Mouse (Mus musculus) liver, postnatal 0 days (tissue): Measurements from ENCODE around the gene Hes6. TPM values are rescaled to one million over a fixed set of nuclear protein-coding genes. Genes with fewer than 3 reads are reported as not detected.

Source experiments
- ATAC-seq: fragments of 200-750 bp; cut with Nextera tagmentation; 2 replicates; pipeline ENCODE4 v1.8.0; 2017; ENCODE audit warnings: mild to moderate bottlenecking, moderate library complexity
- DNase-seq: peaks from one replicate; pipeline ENCODE4 v3.0.0-alpha.2; 2016
- H3K27ac ChIP-seq: fragments of 300-500 bp; sonication (generic); 2 replicates; pipeline ENCODE4 v1.5.1; 2014; ENCODE audit warnings: antibody characterized with exemption, moderate library complexity, mild to moderate bottlenecking, low read depth
- H3K27me3 ChIP-seq: fragments of 300-500 bp; sonication (generic); 2 replicates; pipeline ENCODE4 v1.6.1; 2014; ENCODE audit warnings: low read length, control low read depth, mixed read lengths; ENCODE audit not compliant: insufficient read depth
- H3K36me3 ChIP-seq: fragments of 300-500 bp; sonication (generic); replicated peaks from 2 replicates; pipeline ENCODE4 v1.6.1; 2014; ENCODE audit warnings: mild to moderate bottlenecking, control low read depth, low read length, moderate library complexity, mixed read lengths; ENCODE audit not compliant: insufficient read depth
- H3K4me1 ChIP-seq: fragments of 300-500 bp; sonication (generic); 2 replicates; pipeline ENCODE4 v1.6.1; 2014; ENCODE audit warnings: antibody characterized with exemption, mild to moderate bottlenecking, control low read depth; ENCODE audit not compliant: insufficient read depth
- H3K4me2 ChIP-seq: fragments of 300-500 bp; sonication (generic); 2 replicates; pipeline ENCODE4 v1.6.1; 2014; ENCODE audit warnings: low read depth, mild to moderate bottlenecking, low read length, moderate library complexity, mixed read lengths
- H3K4me3 ChIP-seq: fragments of 300-500 bp; sonication (generic); 2 replicates; pipeline ENCODE4 v1.5.1; 2014; ENCODE audit warnings: low read depth, low read length
- H3K9ac ChIP-seq: fragments of 300-500 bp; sonication (generic); replicated peaks from 2 replicates; pipeline ENCODE4 v1.6.1; 2014; ENCODE audit warnings: mild to moderate bottlenecking, moderate library complexity
- H3K9me3 ChIP-seq: fragments of 300-500 bp; sonication (generic); 2 replicates; pipeline ENCODE4 v1.6.1; 2016; ENCODE audit warnings: mild to moderate bottlenecking, control low read depth, low read length, mixed read lengths
- CTCF ChIP-seq: sonication (generic); IDR thresholded peaks from 2 replicates; pipeline ENCODE4 v1.5.1; 2016; ENCODE audit warnings: antibody characterized with exemption, low read depth
- EP300 ChIP-seq: IDR thresholded peaks from 2 replicates; pipeline ENCODE4 v1.6.1; 2016; ENCODE audit warnings: antibody characterized with exemption, low read depth, mild to moderate bottlenecking
- WGBS: fragments of 180-500 bp; shearing (Covaris S2); extraction: QIAGEN DNeasy Blood & Tissue Kit; methylation state at CpG from one replicate; pipeline ENCODE4 v1.1.7; 2014; ENCODE audit not compliant: insufficient replicate concordance; 5-methylcytosine and 5-hydroxymethylcytosine counted together
- polyA plus RNA-seq: library from polyadenylated mRNA; unstranded; fragments of >200 nt; fragmentation: Nextera tagmentation; extraction: Ambion mirVana; gene quantifications from 2 replicates; pipeline ENCODE4 v1.2.1, GENCODE M21; 2015

Hes6 gene
- polyA plus RNA-seq, 1 experiment from 2014 or later = 35.0 TPM

GRCm38 (mm10) chr1:91458223-91458861 lies 44.5 kb upstream of the Hes6 start:
- TF ChIP-seq EP300 (no peak), CTCF (peak; percentile 19; the same call in 1 of the 2 replicates)
- H3K9me3 ChIP-seq = no peaks in the 10 kb centered on the region
- WGBS = 22% methylated on average over 8 of the region's 8 CpGs

GRCm38 (mm10) chr1:91457698-91458097 lies 43.9 kb upstream of the Hes6 start:
- Histone ChIP-seq H3K4me1 (peaks cover 65% of the 10 kb centered on the region), H3K27ac (peak overlapping the region; percentile 93), H3K36me3 (no peaks in the 10 kb centered on the region), H3K9ac (peak overlapping the region; percentile 81), H3K4me2 (peak overlapping the region; percentile 90), H3K4me3 (peak overlapping the region; percentile 70), H3K27me3 (no peaks in the 10 kb centered on the region), H3K9me3 (no peaks in the 10 kb centered on the region)
- ATAC-seq (no peak), DNase-seq (no peak)
- no peak for TF ChIP-seq EP300
- no peak for TF ChIP-seq CTCF
- 31% methylated on average over 5 of the region's 5 CpGs for WGBS

More at GRCm38 (mm10) chr1:91458223-91458861, 44.5 kb upstream of the Hes6 start:
- peak overlapping the region; percentile 81 for H3K9ac ChIP-seq
- H3K4me3 ChIP-seq = peak overlapping the region; percentile 70
- no peak for DNase-seq
- H3K36me3 ChIP-seq = no peaks in the 10 kb centered on the region
- ATAC-seq = no peak
- peak overlapping the region; percentile 93 for H3K27ac ChIP-seq
- H3K4me1 ChIP-seq = peaks cover 59% of the 10 kb centered on the region
- peak overlapping the region; percentile 90 for H3K4me2 ChIP-seq
- H3K27me3 ChIP-seq = no peaks in the 10 kb centered on the region

GRCm38 (mm10) chr1:91457116-91457515 lies 43.3 kb upstream of the Hes6 start:
- peaks cover 71% of the 10 kb centered on the region for H3K4me1 ChIP-seq
- H3K4me2 ChIP-seq = peak overlapping the region; percentile 90
- H3K9me3 ChIP-seq = no peaks in the 10 kb centered on the region
- H3K27ac ChIP-seq = peak overlapping the region; percentile 95
- no peaks in the 10 kb centered on the region for H3K36me3 ChIP-seq
- no peak overlapping the region for H3K4me3 ChIP-seq
- no peak for DNase-seq
- 0 out of 2 replicates have a peak overlapping the region, but pooled peaks have one; percentile 17 for H3K9ac ChIP-seq
- no peaks in the 10 kb centered on the region for H3K27me3 ChIP-seq
- ATAC-seq = no peak
- 74% methylated on average over 4 of the region's 4 CpGs for WGBS
- TF ChIP-seq CTCF (no peak), EP300 (no peak)

- WGBS = 15% methylated on average over 11 of the region's 11 CpGs
- H3K9me3 ChIP-seq = no peaks in the 10 kb centered on the region
- H3K27me3 ChIP-seq = no peaks in the 10 kb centered on the region
- H3K4me2 ChIP-seq = peak overlapping the region; percentile 90
- DNase-seq = peak; percentile 81
- H3K27ac ChIP-seq = peak overlapping the region; percentile 95
- peak overlapping the region; percentile 37 for H3K9ac ChIP-seq
- H3K36me3 ChIP-seq = no peaks in the 10 kb centered on the region; the same call in 1 of the 2 replicates
- TF ChIP-seq EP300 = no peak; the same call in 1 of the 2 replicates
- no peak for TF ChIP-seq CTCF
- H3K4me1 ChIP-seq = peaks cover 72% of the 10 kb centered on the region
- H3K4me3 ChIP-seq = no peak overlapping the region; the same call in 1 of the 2 replicates
- ATAC-seq = peak; percentile 20
Observed at GRCm38 (mm10) chr1:91456301-91456801, 42.5 kb upstream of the Hes6 start.

- peak; percentile 40 for ATAC-seq
- Histone ChIP-seq H3K4me3 (no peak overlapping the region; the same call in 1 of the 2 replicates), H3K4me1 (peaks cover 72% of the 10 kb centered on the region), H3K9ac (peak overlapping the region; percentile 55), H3K36me3 (no peaks in the 10 kb centered on the region; the same call in 1 of the 2 replicates), H3K27ac (peak overlapping the region; percentile 95), H3K4me2 (peak overlapping the region; percentile 90), H3K27me3 (no peaks in the 10 kb centered on the region), H3K9me3 (no peaks in the 10 kb centered on the region)
- DNase-seq = peak; percentile 83
- no peak for TF ChIP-seq CTCF
- TF ChIP-seq EP300 = peak; percentile 29; the same call in 1 of the 2 replicates
- WGBS = 59% methylated on average over 7 of the region's 7 CpGs
Observed at GRCm38 (mm10) chr1:91455661-91456161, 41.9 kb upstream of the Hes6 start.

GRCm38 (mm10) chr1:91454927-91455326 lies 41.1 kb upstream of the Hes6 start:
- 0 out of 2 replicates have a peak overlapping the region, but pooled peaks have one; percentile 55 for H3K9ac ChIP-seq
- no peaks in the 10 kb centered on the region for H3K9me3 ChIP-seq
- no peaks in the 10 kb centered on the region for H3K27me3 ChIP-seq
- H3K36me3 ChIP-seq = peaks cover 6% of the 10 kb centered on the region; the same call in 1 of the 2 replicates
- TF ChIP-seq EP300 (no peak), CTCF (no peak)
- 74% methylated on average over 3 of the region's 3 CpGs for WGBS
- H3K27ac ChIP-seq = peak overlapping the region; percentile 95
- no peak for ATAC-seq
- no peak overlapping the region for H3K4me3 ChIP-seq
- peaks cover 67% of the 10 kb centered on the region for H3K4me1 ChIP-seq
- peak overlapping the region; percentile 90 for H3K4me2 ChIP-seq
- DNase-seq = peak; percentile 13
